Comparison of ENCODE assay signal across 14 mouse cellular contexts in the genomic region with DNA sequence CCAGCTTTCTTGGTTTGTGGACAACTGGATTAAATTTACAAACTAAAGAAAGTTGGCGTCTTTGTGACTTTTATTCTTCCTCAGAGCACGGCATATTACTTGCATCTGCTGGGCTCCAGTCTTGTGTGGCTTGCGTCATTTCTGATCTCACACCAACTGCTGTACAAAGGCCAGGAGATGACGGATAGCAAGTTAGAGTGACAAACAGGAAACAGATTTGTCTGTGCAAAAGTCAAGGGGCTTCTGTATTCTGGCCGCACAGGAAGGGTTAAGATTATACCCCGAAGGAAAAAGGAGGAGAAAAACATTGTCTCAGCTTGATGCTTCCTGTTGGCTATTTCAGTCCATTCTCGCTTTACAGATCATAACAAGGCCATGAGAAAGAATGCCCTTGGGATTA.
DNase-seq lines count a peak whose midpoint lies in the region; ATAC-seq lines count a peak whose summit lies in the region.
"Had no signal": no experiment of that assay in that cellular context is flagged by ENCODE, and none has a peak within 500 bp of the region (broad histone marks: within the 10 kb centered on the region; RNA-seq: fewer than 3 reads in every experiment).

No protein-coding gene starts in this region.

- H3K36me3 ChIP-seq in embryonic facial prominence, embryonic 13.5 days, result no peaks in the 10 kb centered on the region
- H3K36me3 ChIP-seq: hindbrain, embryonic 15.5 days; limb, embryonic 12.5 days had no signal

- 0 out of 2 replicates have a peak overlapping the region, but pooled peaks have one; percentile 33 for H3K27ac ChIP-seq in embryonic facial prominence, embryonic 13.5 days
- H3K27ac ChIP-seq: hindbrain, embryonic 15.5 days; layer of hippocampus, adult 2 months; limb, embryonic 12.5 days had no signal

- no peak overlapping the region for H3K4me3 ChIP-seq in embryonic facial prominence, embryonic 13.5 days
- H3K4me3 ChIP-seq: hindbrain, embryonic 15.5 days; layer of hippocampus, adult 2 months; limb, embryonic 12.5 days had no signal

- no peaks in the 10 kb centered on the region for H3K27me3 ChIP-seq in embryonic facial prominence, embryonic 13.5 days
- H3K27me3 ChIP-seq: hindbrain, embryonic 15.5 days; limb, embryonic 12.5 days had no signal

- no peak for ATAC-seq in embryonic facial prominence, embryonic 13.5 days (ENCODE audit: insufficient number of reproducible peaks, insufficient read depth, low FRiP score, low TSS enrichment, low read depth)
- ATAC-seq: forebrain, postnatal 0 days had no signal

- H3K4me1 ChIP-seq in embryonic facial prominence, embryonic 13.5 days, result 0 out of 2 replicates have a peak, but pooled peaks cover 3% of the 10 kb centered on the region
- H3K4me1 ChIP-seq: hindbrain, embryonic 15.5 days; limb, embryonic 12.5 days had no signal

- DNase-seq in lung, postnatal 10 days, result peak; percentile 9
- no peak for DNase-seq in lung, postnatal 14 days
- DNase-seq in heart, postnatal 10 days, result peak; percentile 61 to 66
- peak; percentile 1 to 11 for DNase-seq in natural killer cell, adult 2 months (ENCODE audit: low spot score in 2 of 2)
- no peak for DNase-seq in left cerebral cortex, postnatal 36 days (ENCODE audit: low spot score in 2 of 2)
- no peak for DNase-seq in thymus, postnatal 25 days
- DNase-seq in kidney, postnatal 14 days, result no peak
- DNase-seq: adrenal gland, postnatal 14 days; cerebellum, postnatal 25 days; forebrain, postnatal 0 days had no signal

- 31% methylated on average over 7 of the region's 7 CpGs for WGBS in embryonic facial prominence, embryonic 13.5 days

- H3K9me3 ChIP-seq in embryonic facial prominence, embryonic 13.5 days, result no peaks in the 10 kb centered on the region
- H3K9me3 ChIP-seq: hindbrain, embryonic 15.5 days had no signal

- H3K9ac ChIP-seq in embryonic facial prominence, embryonic 13.5 days, result no peak overlapping the region
- H3K9ac ChIP-seq: forebrain, postnatal 0 days; hindbrain, embryonic 15.5 days; limb, embryonic 12.5 days had no signal

- H3K4me2 ChIP-seq in embryonic facial prominence, embryonic 13.5 days, result no peak overlapping the region
- H3K4me2 ChIP-seq: hindbrain, embryonic 15.5 days; limb, embryonic 12.5 days had no signal

- intact Hi-C loops in heart, postnatal 10 days (cut with DNase I), result no loop called here
- intact Hi-C loops in left cerebral cortex, postnatal 36 days (cut with DNase I), result no loop called here

Comparison
In these comparisons a context has a peak if more than half of its experiments do, and no peak if none do; other contexts are left out.
1. DNase-seq: peak in lung, postnatal 10 days (single experiment), heart, postnatal 10 days (2 of 2) and natural killer cell, adult 2 months (2 of 2); none in lung, postnatal 14 days (single experiment), left cerebral cortex, postnatal 36 days (0 of 2), thymus, postnatal 25 days (single experiment) and kidney, postnatal 14 days (single experiment).